Mouse (Mus musculus): ENCODE data around the gene Olfr1418.
"Not testable (repeated sequence)": the region's sequence is repeated elsewhere in the genome, so short reads cannot be mapped to it uniquely, and the experiment has no call there.

The Olfr1418 gene

GRCm38 (mm10) chr19:11860966-11861365 is at the start of gene Olfr1418:
Olfr1418 (minus strand) TSS chr19:11861066.
- no peak for DNase-seq (ENCODE audit: low spot score in 2 of 2)

GRCm38 (mm10) chr19:11886265-11886664 is 25.4 kb upstream of the Olfr1418 start, which contains the start of gene Olfr1420:
Olfr1420 (plus strand) TSS chr19:11886565.
- DNase-seq (ENCODE audit: low spot score in 2 of 2) = no peak

GRCm38 (mm10) chr19:11878404-11878803 is 17.5 kb upstream of the Olfr1418 start:
- DNase-seq (ENCODE audit: low spot score in 2 of 2) = not testable (repeated sequence)

GRCm38 (mm10) chr19:11875006-11875405 is 14.1 kb upstream of the Olfr1418 start, which contains the start of gene Olfr1419:
Olfr1419 (minus strand) TSS chr19:11875106.
- DNase-seq (ENCODE audit: low spot score in 2 of 2) = no peak

GRCm38 (mm10) chr19:11867837-11868236 is 7.0 kb upstream of the Olfr1418 start:
- no peak for DNase-seq (ENCODE audit: low spot score in 2 of 2)

GRCm38 (mm10) chr19:11856506-11856905 is 4.4 kb downstream of the Olfr1418 start:
- DNase-seq (ENCODE audit: low spot score in 2 of 2) = no peak

GRCm38 (mm10) chr19:11854821-11855220 is 6.0 kb downstream of the Olfr1418 start:
- DNase-seq (ENCODE audit: low spot score in 2 of 2) = no peak

GRCm38 (mm10) chr19:11852652-11853051 is 8.2 kb downstream of the Olfr1418 start:
- DNase-seq (ENCODE audit: low spot score in 2 of 2) = no peak

GRCm38 (mm10) chr19:11846333-11846732 is 14.5 kb downstream of the Olfr1418 start:
- DNase-seq (ENCODE audit: low spot score in 2 of 2) = peak in 1 of 2 experiments; percentile 2

- no peak for DNase-seq (ENCODE audit: low spot score in 2 of 2)
Measured at GRCm38 (mm10) chr19:11839119-11839518, 21.7 kb downstream of the Olfr1418 start, which contains the start of gene Olfr1417. Olfr1417 (minus strand) TSS chr19:11839219.

GRCm38 (mm10) chr19:11823346-11824065 is 37.4 kb downstream of the Olfr1418 start:
- DNase-seq (ENCODE audit: low spot score in 2 of 2) = no peak

GRCm38 (mm10) chr19:11820211-11820610 is 40.7 kb downstream of the Olfr1418 start:
- no peak for DNase-seq (ENCODE audit: low spot score in 2 of 2)

- peak; percentile 45 to 61 for DNase-seq (ENCODE audit: low spot score in 2 of 2)
Measured at GRCm38 (mm10) chr19:11819800-11820199, 41.1 kb downstream of the Olfr1418 start.

- DNase-seq (ENCODE audit: low spot score in 2 of 2) = no peak
Measured at GRCm38 (mm10) chr19:11819143-11819700, 41.6 kb downstream of the Olfr1418 start, which contains the start of gene Stx3. Stx3 (minus strand) TSS chr19:11819403.

- peak; percentile 45 to 52 for DNase-seq (ENCODE audit: low spot score in 2 of 2)
Measured at GRCm38 (mm10) chr19:11818199-11819142, 42.4 kb downstream of the Olfr1418 start.

- DNase-seq (ENCODE audit: low spot score in 2 of 2) = no peak
Measured at GRCm38 (mm10) chr19:11817586-11817985, 43.3 kb downstream of the Olfr1418 start.

- DNase-seq (ENCODE audit: low spot score in 2 of 2) = no peak
Measured at GRCm38 (mm10) chr19:11816706-11817105, 44.2 kb downstream of the Olfr1418 start.

- DNase-seq (ENCODE audit: low spot score in 2 of 2) = no peak
Measured at GRCm38 (mm10) chr19:11814742-11815333, 46.0 kb downstream of the Olfr1418 start.

GRCm38 (mm10) chr19:11813649-11814048 is 47.2 kb downstream of the Olfr1418 start:
- no peak for DNase-seq (ENCODE audit: low spot score in 2 of 2)

- no peak for DNase-seq (ENCODE audit: low spot score in 2 of 2)
Measured at GRCm38 (mm10) chr19:11813136-11813535, 47.7 kb downstream of the Olfr1418 start.

- no peak for DNase-seq (ENCODE audit: low spot score in 2 of 2)
Measured at GRCm38 (mm10) chr19:11811688-11812365, 49.0 kb downstream of the Olfr1418 start.

Measured in frontal cortex, postnatal 36 days (tissue).